Mouse (Mus musculus) E14TG2a.4 (cell line): ENCODE results near the gene Snx4.

Experiments used
- CTCF ChIP-seq: conservative IDR thresholded peaks from 2 replicates; pipeline ENCODE4 v1.5.1; 2014; ENCODE audit warnings: low read length
- NANOG ChIP-seq: IDR thresholded peaks from 2 replicates; pipeline ENCODE4 v1.6.1; 2014; ENCODE audit warnings: borderline replicate concordance, low read length, mixed read lengths
- POU5F1 ChIP-seq: IDR thresholded peaks from 2 replicates; pipeline ENCODE4 v1.6.1; 2014; ENCODE audit warnings: low read length, borderline replicate concordance

GRCm38 (mm10) chr16:33244136-33244691 lies 7.0 kb upstream of the Snx4 start:
- TF ChIP-seq CTCF, result peak; percentile 26
- TF ChIP-seq POU5F1, result no peak
- TF ChIP-seq NANOG, result no peak
